Mouse (Mus musculus) forebrain, postnatal 0 days (tissue): Measurements from ENCODE around the gene Ppt1. TPM values are rescaled to one million over a fixed set of nuclear protein-coding genes. Genes with fewer than 3 reads are reported as not detected.
A peak's percentile ranks its signal among the peaks of the same experiment; 100 is the strongest.

Experiments used
- ATAC-seq: fragments of 200-750 bp; cut with Nextera tagmentation; 2 replicates; pipeline ENCODE4 v1.8.0; 2017; ENCODE audit warnings: mild to moderate bottlenecking, moderate library complexity
- DNase-seq: peaks from one replicate; pipeline ENCODE4 v3.0.0-alpha.2; 2015
- H3K27ac ChIP-seq: fragments of 300-500 bp; sonication (generic); 2 replicates; pipeline ENCODE4 v1.5.1; 2014; ENCODE audit warnings: low read depth, mild to moderate bottlenecking, antibody characterized with exemption, low read length, moderate library complexity, mixed read lengths
- H3K27me3 ChIP-seq: fragments of 300-500 bp; sonication (generic); 2 replicates; pipeline ENCODE4 v1.6.1; 2014; ENCODE audit warnings: mild to moderate bottlenecking, low read length, mixed read lengths; ENCODE audit not compliant: insufficient read depth
- H3K36me3 ChIP-seq: fragments of 300-500 bp; sonication (generic); 2 replicates; pipeline ENCODE4 v1.6.1; 2014; ENCODE audit warnings: mild to moderate bottlenecking, moderate library complexity; ENCODE audit not compliant: insufficient read depth
- H3K4me1 ChIP-seq: fragments of 300-500 bp; sonication (generic); 2 replicates; pipeline ENCODE4 v1.6.1; 2014; ENCODE audit warnings: antibody characterized with exemption; ENCODE audit not compliant: insufficient read depth
- H3K4me2 ChIP-seq: fragments of 300-500 bp; sonication (generic); 2 replicates; pipeline ENCODE4 v1.6.1; 2014; ENCODE audit warnings: low read depth, mild to moderate bottlenecking, moderate library complexity
- H3K4me3 ChIP-seq: fragments of 300-500 bp; sonication (generic); 2 replicates; pipeline ENCODE4 v1.5.1; 2014; ENCODE audit warnings: low read depth, low read length, mixed read lengths
- H3K9ac ChIP-seq: fragments of 300-500 bp; sonication (generic); 2 replicates; pipeline ENCODE4 v1.6.1; 2014; ENCODE audit warnings: mild to moderate bottlenecking
- H3K9me3 ChIP-seq: fragments of 300-500 bp; sonication (generic); 2 replicates; pipeline ENCODE4 v1.6.1; 2016; ENCODE audit warnings: low read length
- CTCF ChIP-seq: sonication (generic); IDR thresholded peaks from 2 replicates; pipeline ENCODE4 v1.5.1; 2016; ENCODE audit warnings: antibody characterized with exemption, control low read depth, low read depth
- WGBS: fragments of 180-500 bp; shearing (Covaris S2); extraction: QIAGEN DNeasy Blood & Tissue Kit; methylation state at CpG from one replicate; pipeline ENCODE4 v1.1.7; 2014; 5-methylcytosine and 5-hydroxymethylcytosine counted together
- polyA plus RNA-seq: library from polyadenylated mRNA; unstranded; fragments of >200 nt; fragmentation: Nextera tagmentation; extraction: Ambion mirVana; gene quantifications from 2 replicates; pipeline ENCODE4 v1.2.1, GENCODE M21; 2015
- total RNA-seq: library from RNA; depleted of rRNA; stranded (reverse); fragments of >200 nt; gene quantifications from 2 replicates; pipeline ENCODE4 v1.2.3, GENCODE M21; 2014

The Ppt1 gene
- total and polyA plus RNA-seq, 2 experiments from 2014 or later = 53.8 to 68.7 TPM

- Histone ChIP-seq H3K27me3 (no peaks in the 10 kb centered on the region), H3K9me3 (no peaks in the 10 kb centered on the region), H3K36me3 (peaks cover 66% of the 10 kb centered on the region), H3K4me2 (no peak overlapping the region), H3K4me1 (no peaks in the 10 kb centered on the region), H3K4me3 (no peak overlapping the region), H3K27ac (no peak overlapping the region), H3K9ac (no peak overlapping the region)
- DNase-seq (peak; percentile 63), ATAC-seq (peak; percentile 18; the same call in 1 of the 2 replicates)
- TF ChIP-seq CTCF = peak; percentile 61
Measured at GRCm38 (mm10) chr4:122870027-122870426, 34.0 kb downstream of the Ppt1 start.

GRCm38 (mm10) chr4:122870741-122871140 lies 34.7 kb downstream of the Ppt1 start:
- DNase-seq (no peak), ATAC-seq (no peak)
- no peaks in the 10 kb centered on the region for H3K4me1 ChIP-seq
- peaks cover 59% of the 10 kb centered on the region for H3K36me3 ChIP-seq
- H3K4me3 ChIP-seq = no peak overlapping the region
- H3K27ac ChIP-seq = no peak overlapping the region
- H3K9ac ChIP-seq = no peak overlapping the region
- H3K4me2 ChIP-seq = no peak overlapping the region
- no peaks in the 10 kb centered on the region for H3K9me3 ChIP-seq
- 91% methylated on average over 5 of the region's 5 CpGs for WGBS
- no peak for TF ChIP-seq CTCF
- no peaks in the 10 kb centered on the region for H3K27me3 ChIP-seq

- DNase-seq = no peak
- 90% methylated on average over 11 of the region's 11 CpGs for WGBS
- H3K4me1 ChIP-seq = no peaks in the 10 kb centered on the region
- H3K4me2 ChIP-seq = no peak overlapping the region
- no peaks in the 10 kb centered on the region for H3K9me3 ChIP-seq
- no peaks in the 10 kb centered on the region for H3K27me3 ChIP-seq
- no peak overlapping the region for H3K4me3 ChIP-seq
- no peak overlapping the region for H3K9ac ChIP-seq
- peaks cover 54% of the 10 kb centered on the region for H3K36me3 ChIP-seq
- ATAC-seq = no peak
- no peak overlapping the region for H3K27ac ChIP-seq
- TF ChIP-seq CTCF = no peak
Measured at GRCm38 (mm10) chr4:122871269-122871668, 35.2 kb downstream of the Ppt1 start.

- no peak for TF ChIP-seq CTCF
- H3K4me2 ChIP-seq = no peak overlapping the region
- peaks cover 48% of the 10 kb centered on the region for H3K36me3 ChIP-seq
- H3K4me1 ChIP-seq = no peaks in the 10 kb centered on the region
- H3K27ac ChIP-seq = no peak overlapping the region
- H3K4me3 ChIP-seq = no peak overlapping the region
- no peaks in the 10 kb centered on the region for H3K27me3 ChIP-seq
- no peaks in the 10 kb centered on the region for H3K9me3 ChIP-seq
- H3K9ac ChIP-seq = no peak overlapping the region
- DNase-seq = no peak
- WGBS = 92% methylated on average over 2 of the region's 2 CpGs
- no peak for ATAC-seq
Measured at GRCm38 (mm10) chr4:122871989-122872388, 35.9 kb downstream of the Ppt1 start.

GRCm38 (mm10) chr4:122873003-122873402 lies 37.0 kb downstream of the Ppt1 start:
- Histone ChIP-seq H3K36me3 (peaks cover 39% of the 10 kb centered on the region), H3K9ac (no peak overlapping the region), H3K4me1 (no peaks in the 10 kb centered on the region), H3K4me2 (no peak overlapping the region), H3K27me3 (no peaks in the 10 kb centered on the region), H3K27ac (no peak overlapping the region), H3K9me3 (no peaks in the 10 kb centered on the region), H3K4me3 (no peak overlapping the region)
- no peak for TF ChIP-seq CTCF
- DNase-seq (no peak), ATAC-seq (no peak)
- WGBS = 90% methylated on average over 5 of the region's 5 CpGs

- no peak for TF ChIP-seq CTCF
Measured at GRCm38 (mm10) chr4:122873512-122873911, 37.5 kb downstream of the Ppt1 start.

GRCm38 (mm10) chr4:122878333-122879070 lies 42.5 kb downstream of the Ppt1 start:
- Histone ChIP-seq H3K4me1 (no peaks in the 10 kb centered on the region), H3K27ac (no peak overlapping the region), H3K9ac (no peak overlapping the region), H3K9me3 (no peaks in the 10 kb centered on the region), H3K27me3 (no peaks in the 10 kb centered on the region), H3K36me3 (no peaks in the 10 kb centered on the region), H3K4me3 (no peak overlapping the region), H3K4me2 (no peak overlapping the region)
- no peak for TF ChIP-seq CTCF
- ATAC-seq = no peak
- no peak for DNase-seq
- 97% methylated on average over 2 of the region's 2 CpGs for WGBS

More at GRCm38 (mm10) chr4:122873512-122873911, 37.5 kb downstream of the Ppt1 start:
- Histone ChIP-seq H3K27me3 (no peaks in the 10 kb centered on the region), H3K9me3 (no peaks in the 10 kb centered on the region), H3K9ac (no peak overlapping the region), H3K36me3 (peaks cover 34% of the 10 kb centered on the region), H3K4me2 (no peak overlapping the region), H3K4me3 (no peak overlapping the region), H3K4me1 (no peaks in the 10 kb centered on the region), H3K27ac (no peak overlapping the region)
- WGBS = 92% methylated on average over 4 of the region's 4 CpGs
- DNase-seq = no peak
- no peak for ATAC-seq
